Mouse (Mus musculus) hindbrain, embryonic 14.5 days (tissue): ENCODE results near the gene Cacna1c. TPM values are rescaled to one million over a fixed set of nuclear protein-coding genes. Genes with fewer than 3 reads are reported as not detected.

ENCODE experiments used
- ATAC-seq: fragments of 200-750 bp; cut with Nextera tagmentation; 2 replicates; pipeline ENCODE4 v1.8.0; 2017; ENCODE audit warnings: moderate number of reproducible peaks, mild to moderate bottlenecking, moderate TSS enrichment, moderate library complexity; ENCODE audit not compliant: low FRiP score
- DNase-seq: peaks from one replicate; pipeline ENCODE4 v3.0.0-alpha.2; 2015; ENCODE audit warnings: low spot score
- H3K27ac ChIP-seq: fragments of 300-500 bp; sonication (generic); 2 replicates; pipeline ENCODE4 v1.5.1; 2014; ENCODE audit warnings: mild to moderate bottlenecking, moderate library complexity
- H3K27me3 ChIP-seq: fragments of 300-500 bp; sonication (generic); 2 replicates; pipeline ENCODE4 v1.6.1; 2014; ENCODE audit warnings: mild to moderate bottlenecking, low read length, mixed read lengths; ENCODE audit not compliant: control insufficient read depth, insufficient read depth
- H3K36me3 ChIP-seq: fragments of 300-500 bp; sonication (generic); replicated peaks from 2 replicates; pipeline ENCODE4 v1.6.1; 2014; ENCODE audit not compliant: control insufficient read depth, insufficient read depth
- H3K4me1 ChIP-seq: fragments of 300-500 bp; sonication (generic); replicated peaks from 2 replicates; pipeline ENCODE4 v1.6.1; 2014; ENCODE audit warnings: antibody characterized with exemption, low read length, mixed read lengths; ENCODE audit not compliant: control insufficient read depth, insufficient read depth
- H3K4me2 ChIP-seq: fragments of 300-500 bp; sonication (generic); replicated peaks from 2 replicates; pipeline ENCODE4 v1.6.1; 2014; ENCODE audit warnings: mild to moderate bottlenecking, moderate library complexity
- H3K4me3 ChIP-seq: fragments of 300-500 bp; sonication (generic); replicated peaks from 2 replicates; pipeline ENCODE4 v1.5.1; 2014; ENCODE audit warnings: mild to moderate bottlenecking, low read length
- H3K9ac ChIP-seq: fragments of 300-500 bp; sonication (generic); 2 replicates; pipeline ENCODE4 v1.6.1; 2014
- H3K9me3 ChIP-seq: fragments of 300-500 bp; sonication (generic); 2 replicates; pipeline ENCODE4 v1.6.1; 2016; ENCODE audit warnings: low read length; ENCODE audit not compliant: control insufficient read depth
- WGBS: fragments of 180-500 bp; shearing (Covaris S2); extraction: QIAGEN DNeasy Blood & Tissue Kit; methylation state at CpG from one replicate; pipeline ENCODE4 v1.1.7; 2014; 5-methylcytosine and 5-hydroxymethylcytosine counted together
- polyA plus RNA-seq: library from polyadenylated mRNA; unstranded; fragments of >200 nt; fragmentation: Nextera tagmentation; extraction: Ambion mirVana; gene quantifications from 2 replicates; pipeline ENCODE4 v1.2.1, GENCODE M21; 2014

Gene Cacna1c
- polyA plus RNA-seq, 1 experiment from 2014 or later = 10.1 TPM

GRCm38 (mm10) chr6:119064430-119064829 is 131.8 kb downstream of the Cacna1c start:
- Histone ChIP-seq H3K4me3 (no peak overlapping the region), H3K9ac (no peak overlapping the region), H3K36me3 (no peaks in the 10 kb centered on the region), H3K4me1 (peaks cover 4% of the 10 kb centered on the region; the same call in 1 of the 2 replicates), H3K27ac (no peak overlapping the region), H3K9me3 (no peaks in the 10 kb centered on the region), H3K27me3 (no peaks in the 10 kb centered on the region), H3K4me2 (no peak overlapping the region)
- no peak for DNase-seq
- 93% methylated on average over 9 of the region's 9 CpGs for WGBS
- no peak for ATAC-seq

DNA sequence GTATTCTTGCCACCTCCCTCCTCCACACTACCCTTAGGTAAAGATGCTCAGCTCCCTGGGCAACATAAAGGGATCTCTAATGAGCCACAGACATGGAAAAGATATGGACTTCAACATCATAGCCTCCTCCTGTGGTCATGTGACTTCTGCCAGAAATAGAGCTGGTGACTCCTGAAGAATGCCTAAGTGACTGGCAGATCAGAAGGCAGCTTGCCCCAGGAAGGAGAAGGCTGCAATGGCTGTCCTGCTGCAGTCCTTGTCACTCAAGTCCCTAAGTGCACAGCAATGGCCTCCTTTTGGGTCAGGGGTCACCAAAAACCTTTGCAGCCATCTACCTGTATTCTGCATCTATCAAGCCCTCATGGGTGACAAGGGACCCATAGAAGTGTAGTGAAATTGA is 133.5 kb downstream of the Cacna1c start:
- H3K4me2 ChIP-seq = no peak overlapping the region
- H3K9ac ChIP-seq = no peak overlapping the region
- no peaks in the 10 kb centered on the region for H3K9me3 ChIP-seq
- no peak overlapping the region for H3K27ac ChIP-seq
- no peaks in the 10 kb centered on the region for H3K27me3 ChIP-seq
- DNase-seq (no peak), ATAC-seq (no peak)
- no peaks in the 10 kb centered on the region for H3K36me3 ChIP-seq
- H3K4me3 ChIP-seq = no peak overlapping the region
- peaks cover 4% of the 10 kb centered on the region; the same call in 1 of the 2 replicates for H3K4me1 ChIP-seq

DNA sequence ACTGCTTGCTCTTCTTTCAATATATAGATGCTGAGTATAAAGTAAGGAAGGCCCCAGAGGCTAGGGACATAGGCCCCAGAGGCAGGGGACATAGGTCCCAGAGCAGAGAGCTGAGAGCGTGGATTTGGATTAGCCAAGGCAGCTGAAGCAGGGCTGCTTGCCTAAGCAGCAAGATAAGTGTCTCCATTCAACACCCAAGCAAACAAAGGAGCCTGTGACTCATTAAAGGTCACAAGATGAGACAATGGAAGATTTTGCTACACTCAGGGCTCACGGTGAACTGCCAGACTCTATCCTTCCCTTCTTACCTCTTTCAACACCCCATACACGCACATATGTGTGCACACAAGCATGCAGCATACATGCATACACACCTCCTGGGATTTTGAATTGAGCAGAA is 137.3 kb downstream of the Cacna1c start:
- DNase-seq = no peak
- Histone ChIP-seq H3K4me1 (peaks cover 2% of the 10 kb centered on the region; the same call in 1 of the 2 replicates), H3K9me3 (no peaks in the 10 kb centered on the region), H3K4me2 (no peak overlapping the region), H3K27me3 (no peaks in the 10 kb centered on the region), H3K9ac (no peak overlapping the region), H3K4me3 (no peak overlapping the region), H3K27ac (no peak overlapping the region), H3K36me3 (peaks cover 10% of the 10 kb centered on the region; the same call in 1 of the 2 replicates)
- 55% methylated on average over 3 of the region's 3 CpGs for WGBS
- ATAC-seq = no peak

DNA sequence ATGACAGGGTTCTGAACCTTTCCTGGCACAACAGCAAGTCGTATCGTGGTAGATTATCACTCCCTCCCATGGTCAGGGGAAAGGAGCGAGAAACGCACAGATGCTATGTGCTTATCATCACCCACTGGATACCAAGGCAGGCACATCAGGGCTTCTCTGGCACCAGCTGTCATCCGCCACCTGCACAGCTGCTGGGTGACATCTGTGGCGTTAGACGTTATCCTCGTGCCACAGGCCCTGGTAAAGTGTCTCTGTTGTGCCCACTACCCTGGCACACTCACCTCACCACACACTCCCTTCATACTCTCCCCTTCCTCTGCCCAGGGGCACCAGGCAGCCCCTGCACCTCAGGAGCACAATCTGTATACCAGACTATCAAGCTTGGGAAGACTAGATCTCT is 137.8 kb downstream of the Cacna1c start:
- no peak for DNase-seq
- Histone ChIP-seq H3K9ac (no peak overlapping the region), H3K27me3 (no peaks in the 10 kb centered on the region), H3K9me3 (no peaks in the 10 kb centered on the region), H3K27ac (no peak overlapping the region), H3K36me3 (peaks cover 13% of the 10 kb centered on the region; the same call in 1 of the 2 replicates), H3K4me3 (no peak overlapping the region), H3K4me1 (peaks cover 2% of the 10 kb centered on the region; the same call in 1 of the 2 replicates), H3K4me2 (no peak overlapping the region)
- ATAC-seq = no peak
- 74% methylated on average over 8 of the region's 8 CpGs for WGBS

- Histone ChIP-seq H3K27ac (no peak overlapping the region), H3K4me2 (peak overlapping the region; percentile 15; the same call in 1 of the 2 replicates), H3K36me3 (peaks cover 13% of the 10 kb centered on the region; the same call in 1 of the 2 replicates), H3K27me3 (no peaks in the 10 kb centered on the region), H3K4me1 (peaks cover 2% of the 10 kb centered on the region; the same call in 1 of the 2 replicates), H3K9me3 (no peaks in the 10 kb centered on the region), H3K4me3 (no peak overlapping the region), H3K9ac (no peak overlapping the region)
- ATAC-seq (peak; percentile 59; the same call in 1 of the 2 replicates), DNase-seq (peak; percentile 44)
- WGBS = 76% methylated on average over 15 of the region's 15 CpGs
These were observed 139.1 kb downstream of the Cacna1c start for GRCm38 (mm10) chr6:119057076-119057479.

DNA sequence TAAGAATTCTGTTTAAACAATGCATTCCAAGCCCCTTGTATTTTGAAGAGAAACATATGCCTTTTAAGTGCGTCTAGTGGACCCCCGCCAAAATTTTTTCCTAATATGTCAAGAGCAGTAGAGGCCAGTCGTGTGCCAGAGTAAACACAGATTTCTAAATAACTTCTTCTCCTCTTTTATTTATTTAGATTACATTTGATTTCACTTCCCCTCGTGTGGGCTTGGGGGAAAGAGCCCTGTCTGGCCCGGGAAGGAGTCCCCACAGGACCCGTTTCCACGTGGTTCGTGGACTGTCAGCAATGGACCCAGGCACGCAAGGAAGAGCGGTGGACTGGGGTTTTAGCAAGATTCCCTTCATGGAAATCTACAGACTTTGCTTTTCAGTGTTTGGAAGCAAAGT is 143.4 kb downstream of the Cacna1c start:
- H3K27me3 ChIP-seq = no peaks in the 10 kb centered on the region
- H3K27ac ChIP-seq = no peak overlapping the region
- H3K4me1 ChIP-seq = 0 out of 2 replicates have a peak, but pooled peaks cover 7% of the 10 kb centered on the region
- H3K36me3 ChIP-seq = peaks cover 13% of the 10 kb centered on the region; the same call in 1 of the 2 replicates
- H3K9me3 ChIP-seq = no peaks in the 10 kb centered on the region
- no peak for DNase-seq
- ATAC-seq = no peak
- H3K4me2 ChIP-seq = no peak overlapping the region
- 80% methylated on average over 10 of the region's 10 CpGs for WGBS
- no peak overlapping the region for H3K9ac ChIP-seq
- no peak overlapping the region for H3K4me3 ChIP-seq

DNA sequence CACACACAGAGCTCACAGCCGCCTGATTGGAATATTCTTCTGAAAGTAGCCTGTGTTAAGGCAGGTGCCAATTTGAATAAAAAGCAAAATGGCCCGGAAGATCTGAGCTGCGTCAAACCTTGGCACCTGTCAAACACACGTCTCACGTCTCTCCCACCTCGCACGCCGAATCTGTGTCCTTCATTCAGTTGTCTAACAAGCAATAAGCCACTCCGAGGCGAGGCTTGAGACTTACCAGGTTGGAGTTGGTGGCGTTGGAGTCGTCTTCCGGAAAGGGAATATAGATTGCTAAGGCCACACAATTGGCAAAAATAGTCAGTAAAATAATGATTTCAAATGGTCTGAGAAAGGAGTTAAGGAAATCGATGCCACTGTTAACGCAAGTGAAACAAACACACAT is 143.9 kb downstream of the Cacna1c start:
- whole genome bisulfite sequencing = 90% methylated on average over 15 of the region's 15 CpGs
- H3K27ac ChIP-seq = no peak overlapping the region
- H3K4me3 ChIP-seq = no peak overlapping the region
- H3K4me2 ChIP-seq = no peak overlapping the region
- H3K9ac ChIP-seq = no peak overlapping the region
- no peak for DNase-seq
- no peaks in the 10 kb centered on the region for H3K9me3 ChIP-seq
- ATAC-seq = no peak
- H3K4me1 ChIP-seq = 0 out of 2 replicates have a peak, but pooled peaks cover 5% of the 10 kb centered on the region
- no peaks in the 10 kb centered on the region for H3K27me3 ChIP-seq
- peaks cover 13% of the 10 kb centered on the region; the same call in 1 of the 2 replicates for H3K36me3 ChIP-seq

- ATAC-seq = no peak
- Histone ChIP-seq H3K4me2 (no peak overlapping the region), H3K27me3 (no peaks in the 10 kb centered on the region), H3K27ac (no peak overlapping the region), H3K4me1 (0 out of 2 replicates have a peak, but pooled peaks cover 5% of the 10 kb centered on the region), H3K4me3 (no peak overlapping the region), H3K9ac (no peak overlapping the region), H3K36me3 (peaks cover 13% of the 10 kb centered on the region; the same call in 1 of the 2 replicates), H3K9me3 (no peaks in the 10 kb centered on the region)
- DNase-seq = no peak
- WGBS = 82% methylated on average over 2 of the region's 2 CpGs
These were observed 144.5 kb downstream of the Cacna1c start for GRCm38 (mm10) chr6:119051721-119052120.

GRCm38 (mm10) chr6:119047340-119047739 is 148.9 kb downstream of the Cacna1c start:
- DNase-seq = no peak
- 60% methylated on average over 8 of the region's 8 CpGs for WGBS
- no peak overlapping the region for H3K27ac ChIP-seq
- H3K9ac ChIP-seq = no peak overlapping the region
- no peaks in the 10 kb centered on the region for H3K36me3 ChIP-seq
- H3K4me3 ChIP-seq = no peak overlapping the region
- H3K27me3 ChIP-seq = no peaks in the 10 kb centered on the region
- no peak overlapping the region for H3K4me2 ChIP-seq
- ATAC-seq = no peak
- H3K4me1 ChIP-seq = 0 out of 2 replicates have a peak, but pooled peaks cover 5% of the 10 kb centered on the region
- H3K9me3 ChIP-seq = no peaks in the 10 kb centered on the region

DNA sequence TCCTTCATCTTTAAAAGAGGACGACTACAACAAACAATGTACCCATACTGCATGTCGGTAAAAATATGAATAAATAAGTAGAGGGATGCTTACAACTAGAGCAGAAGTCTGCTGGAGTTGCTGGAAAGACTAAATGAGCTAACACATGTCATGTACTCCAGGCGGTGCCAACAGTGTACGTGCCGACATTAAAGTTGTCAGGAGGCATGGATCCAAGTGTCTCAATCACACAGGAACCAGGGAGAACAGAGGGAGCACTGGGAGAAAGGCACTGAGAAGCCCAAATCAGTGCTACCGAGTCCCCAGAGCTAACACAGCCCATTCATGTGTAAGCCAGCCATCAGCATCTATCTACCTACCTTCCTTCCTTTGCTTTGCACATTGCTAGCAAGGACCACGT is 150.7 kb downstream of the Cacna1c start:
- no peaks in the 10 kb centered on the region for H3K9me3 ChIP-seq
- H3K27me3 ChIP-seq = no peaks in the 10 kb centered on the region
- no peak overlapping the region for H3K4me3 ChIP-seq
- H3K4me2 ChIP-seq = no peak overlapping the region
- no peaks in the 10 kb centered on the region for H3K36me3 ChIP-seq
- WGBS = 78% methylated on average over 7 of the region's 7 CpGs
- no peak for ATAC-seq
- no peaks in the 10 kb centered on the region for H3K4me1 ChIP-seq
- H3K9ac ChIP-seq = no peak overlapping the region
- no peak overlapping the region for H3K27ac ChIP-seq
- no peak for DNase-seq
